Mouse (Mus musculus): Measurements from ENCODE around the gene Ctrc. TPM values are rescaled to one million over a fixed set of nuclear protein-coding genes. Genes with fewer than 3 reads are reported as not detected.

The Ctrc gene
- total and polyA plus RNA-seq, 3 experiments = not detected

- no peak overlapping the region for H3K9ac ChIP-seq (ENCODE audit: insufficient read depth, low read depth)
- no peaks in the 10 kb centered on the region for H3K27me3 ChIP-seq (replicated peaks)
- DNase-seq (ENCODE audit: extremely low read depth) = no peak
- TF ChIP-seq BHLHE40 (IDR thresholded peaks at IDR 0.05; ENCODE audit: low read depth, low read length) (no peak), IRF4 (IDR thresholded peaks at IDR 0.05; ENCODE audit: low read depth, low read length) (no peak), HCFC1 (IDR thresholded peaks at IDR 0.05; ENCODE audit: low read depth, low read length) (no peak), MAX (IDR thresholded peaks at IDR 0.05; ENCODE audit: low read length) (no peak), ZKSCAN1 (IDR thresholded peaks at IDR 0.05; ENCODE audit: borderline replicate concordance, low read depth, low read length) (no peak), GABPA (IDR thresholded peaks at IDR 0.05; ENCODE audit: insufficient replicate concordance, low read depth, low read length) (no peak), ETS1 (conservative IDR thresholded peaks at IDR 0.05; ENCODE audit: low read depth, low read length) (no peak)
- no peaks in the 10 kb centered on the region for H3K9me3 ChIP-seq (replicated peaks; ENCODE audit: low read length)
- in situ Hi-C loops (cut with MboI; ENCODE audit: low pct_ligation_motif_present, low pct_unique_long_range_greater_than_20kb, low sequenced_read_pairs) = no loop called here
- no peaks in the 10 kb centered on the region for H3K79me2 ChIP-seq (replicated peaks; ENCODE audit: control insufficient read depth, extremely low read depth, insufficient read depth, poor library complexity, severe bottlenecking)
- H3K36me3 ChIP-seq (replicated peaks in 1 of 2; ENCODE audit: control insufficient read depth in 1 of 2, insufficient read depth in 1 of 2, low read length in 1 of 2) = peaks cover 39 to 76% of the 10 kb centered on the region in 2 experiments
- dilution Hi-C loops (cut with MboI; ENCODE audit: extremely low pct_ligation_motif_present, extremely low pct_unique_long_range_greater_than_20kb, low sequenced_read_pairs) = no loop called here
- H3K27ac ChIP-seq (ENCODE audit: insufficient read depth, low read depth) = no peak overlapping the region
- peaks cover 23 to 42% of the 10 kb centered on the region in 2 experiments for H3K4me1 ChIP-seq (ENCODE audit: control insufficient read depth in 1 of 2, insufficient read depth in 2 of 2)
- no peak overlapping the region for H3K4me2 ChIP-seq (ENCODE audit: insufficient read depth, low read depth, poor library complexity, severe bottlenecking)
- no peak overlapping the region for H3K4me3 ChIP-seq (replicated peaks in 1 of 3; ENCODE audit: low read depth in 2 of 3, low read length in 2 of 3, poor library complexity in 1 of 3)
These were observed 76.5 kb downstream of the Ctrc start for GRCm38 (mm10) chr4:141769501-141770160.

- H3K4me3 ChIP-seq (replicated peaks in 1 of 3; ENCODE audit: low read depth in 2 of 3, low read length in 2 of 3, poor library complexity in 1 of 3) = no peak overlapping the region
- no peaks in the 10 kb centered on the region for H3K27me3 ChIP-seq (replicated peaks)
- H3K4me1 ChIP-seq (ENCODE audit: control insufficient read depth in 1 of 2, insufficient read depth in 2 of 2) = peaks cover 23 to 55% of the 10 kb centered on the region in 2 experiments
- no peaks in the 10 kb centered on the region for H3K79me2 ChIP-seq (replicated peaks; ENCODE audit: control insufficient read depth, extremely low read depth, insufficient read depth, poor library complexity, severe bottlenecking)
- H3K4me2 ChIP-seq (ENCODE audit: insufficient read depth, low read depth, poor library complexity, severe bottlenecking) = peak overlapping the region; percentile 18
- dilution Hi-C loops (cut with MboI; ENCODE audit: extremely low pct_ligation_motif_present, extremely low pct_unique_long_range_greater_than_20kb, low sequenced_read_pairs) (no loop called here), in situ Hi-C loops (cut with MboI; ENCODE audit: low pct_ligation_motif_present, low pct_unique_long_range_greater_than_20kb, low sequenced_read_pairs) (no loop called here)
- H3K9ac ChIP-seq (ENCODE audit: insufficient read depth, low read depth) = peak overlapping the region; percentile 41
- peak overlapping the region; percentile 62 for H3K27ac ChIP-seq (ENCODE audit: insufficient read depth, low read depth)
- DNase-seq (ENCODE audit: extremely low read depth) = no peak
- H3K9me3 ChIP-seq (replicated peaks; ENCODE audit: low read length) = no peaks in the 10 kb centered on the region
- peaks cover 50 to 82% of the 10 kb centered on the region in 2 experiments for H3K36me3 ChIP-seq (replicated peaks in 1 of 2; ENCODE audit: control insufficient read depth in 1 of 2, insufficient read depth in 1 of 2, low read length in 1 of 2)
- TF ChIP-seq MEF2A (IDR thresholded peaks at IDR 0.05; ENCODE audit: borderline replicate concordance, low read depth, low read length) (no peak), IRF4 (IDR thresholded peaks at IDR 0.05; ENCODE audit: low read depth, low read length) (no peak), MAZ (IDR thresholded peaks at IDR 0.05; ENCODE audit: low read depth, low read length) (no peak), EP300 (IDR thresholded peaks at IDR 0.05; ENCODE audit: low read length) (no peak), UBTF (IDR thresholded peaks at IDR 0.05; ENCODE audit: low read depth, low read length) (no peak), MXI1 (IDR thresholded peaks at IDR 0.05; ENCODE audit: low read depth, low read length) (no peak)
These were observed 78.7 kb downstream of the Ctrc start for GRCm38 (mm10) chr4:141767353-141768036.
